Mouse (Mus musculus) lung, embryonic 16.5 days (tissue): ENCODE data around the gene Sapcd2. TPM values are rescaled to one million over a fixed set of nuclear protein-coding genes. Genes with fewer than 3 reads are reported as not detected.

ENCODE experiments used
- ATAC-seq: fragments of 200-750 bp; cut with Nextera tagmentation; 2 replicates; pipeline ENCODE4 v1.8.0; 2017; ENCODE audit warnings: low read depth, mild to moderate bottlenecking, moderate library complexity
- H3K27ac ChIP-seq: fragments of 300-500 bp; sonication (generic); 2 replicates; pipeline ENCODE4 v1.5.1; 2014; ENCODE audit warnings: mild to moderate bottlenecking, control low read depth, low read length
- H3K27me3 ChIP-seq: fragments of 300-500 bp; sonication (generic); 2 replicates; pipeline ENCODE4 v1.6.1; 2014; ENCODE audit warnings: low read depth, low read length, mixed read lengths; ENCODE audit not compliant: control insufficient read depth, insufficient read depth
- H3K36me3 ChIP-seq: fragments of 300-500 bp; sonication (generic); 2 replicates; pipeline ENCODE4 v1.6.1; 2014; ENCODE audit warnings: low read length; ENCODE audit not compliant: control insufficient read depth, insufficient read depth
- H3K4me1 ChIP-seq: fragments of 300-500 bp; sonication (generic); replicated peaks from 2 replicates; pipeline ENCODE4 v1.6.1; 2014; ENCODE audit warnings: low read length, mixed read lengths; ENCODE audit not compliant: control insufficient read depth, insufficient read depth
- H3K4me2 ChIP-seq: fragments of 300-500 bp; sonication (generic); 2 replicates; pipeline ENCODE4 v1.6.1; 2014; ENCODE audit warnings: low read depth, low read length, control low read depth
- H3K4me3 ChIP-seq: fragments of 300-500 bp; sonication (generic); 2 replicates; pipeline ENCODE4 v1.5.1; 2014; ENCODE audit warnings: mild to moderate bottlenecking, low read length, control low read depth
- H3K9ac ChIP-seq: fragments of 300-500 bp; sonication (generic); 2 replicates; pipeline ENCODE4 v1.6.1; 2014; ENCODE audit warnings: low read length, control low read depth
- H3K9me3 ChIP-seq: fragments of 300-500 bp; sonication (generic); 2 replicates; pipeline ENCODE4 v1.6.1; 2016; ENCODE audit warnings: low read length; ENCODE audit not compliant: control insufficient read depth
- WGBS: fragments of 180-500 bp; shearing (Covaris S2); extraction: QIAGEN DNeasy Blood & Tissue Kit; methylation state at CpG from one replicate; pipeline ENCODE4 v1.1.7; 2014; 5-methylcytosine and 5-hydroxymethylcytosine counted together
- polyA plus RNA-seq: library from polyadenylated mRNA; unstranded; fragments of >200 nt; fragmentation: Nextera tagmentation; extraction: Ambion mirVana; gene quantifications from 2 replicates; pipeline ENCODE4 v1.2.1, GENCODE M21; 2015

Sapcd2 gene
- polyA plus RNA-seq, 1 experiment from 2014 or later, result 39.0 TPM

DNA sequence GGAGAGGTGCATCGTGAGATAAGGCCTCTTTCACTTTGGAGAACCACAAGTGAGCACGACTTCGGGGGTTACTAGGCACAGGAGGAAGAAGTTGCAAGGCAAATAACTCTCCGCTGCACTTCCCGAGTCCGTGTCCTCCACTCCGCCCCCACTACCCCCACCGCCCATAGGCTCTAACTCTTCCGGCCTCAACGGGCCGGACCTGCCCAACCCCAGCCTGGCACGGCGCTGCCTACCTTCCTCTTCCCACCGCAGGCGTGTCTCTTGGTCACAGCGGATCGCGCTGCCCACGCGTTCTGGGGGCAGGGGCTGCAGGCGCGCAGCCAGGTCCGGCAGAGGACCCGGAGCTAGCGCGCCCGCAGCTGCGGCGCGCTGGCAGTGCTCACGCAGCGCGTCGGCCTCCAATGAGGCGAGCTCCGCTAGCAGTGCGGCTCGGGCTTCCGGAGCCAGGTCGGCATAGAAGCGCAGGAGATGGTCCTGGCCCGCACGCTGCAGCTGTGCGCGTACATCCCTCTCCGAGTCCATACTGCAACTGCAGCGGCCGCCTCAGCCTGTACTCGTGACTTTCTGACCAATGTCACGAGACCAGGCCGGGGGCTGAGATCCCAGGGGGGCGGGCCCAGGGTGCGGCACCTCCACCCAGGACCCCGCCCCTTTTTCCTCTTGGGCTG, 6.9 kb upstream of the Sapcd2 start, which contains the start of gene Uap1l1:
Gene Uap1l1, minus strand, starts transcription at position 592 of the 671 bp plus-strand sequence.
- peaks cover 11% of the 10 kb centered on the region for H3K4me1 ChIP-seq
- peak; percentile 91 for ATAC-seq
- H3K9me3 ChIP-seq, result no peaks in the 10 kb centered on the region
- peaks cover 9% of the 10 kb centered on the region for H3K27me3 ChIP-seq
- H3K4me2 ChIP-seq, result peak within 1 kb of the TSS; percentile 88
- peak within 1 kb of the TSS; percentile 71 for H3K9ac ChIP-seq
- peak within 1 kb of the TSS; percentile 18; the same call in 1 of the 2 replicates for H3K27ac ChIP-seq
- H3K4me3 ChIP-seq, result peak within 1 kb of the TSS; percentile 61
- H3K36me3 ChIP-seq, result peaks cover 2% of the 10 kb centered on the region; the same call in 1 of the 2 replicates
- WGBS, result under 1% methylated on average over 53 of the region's 54 CpGs

GRCm38 (mm10) chr2:25369996-25370395, 2.1 kb upstream of the Sapcd2 start:
- no peak overlapping the region for H3K27ac ChIP-seq
- no peaks in the 10 kb centered on the region; the same call in 1 of the 2 replicates for H3K36me3 ChIP-seq
- H3K4me3 ChIP-seq, result no peak overlapping the region
- H3K4me2 ChIP-seq, result no peak overlapping the region
- H3K4me1 ChIP-seq, result peaks cover 24% of the 10 kb centered on the region
- ATAC-seq, result no peak
- peaks cover 6% of the 10 kb centered on the region for H3K27me3 ChIP-seq
- no peaks in the 10 kb centered on the region for H3K9me3 ChIP-seq
- no peak overlapping the region for H3K9ac ChIP-seq
- 89% methylated on average over 3 of the region's 3 CpGs for WGBS

DNA sequence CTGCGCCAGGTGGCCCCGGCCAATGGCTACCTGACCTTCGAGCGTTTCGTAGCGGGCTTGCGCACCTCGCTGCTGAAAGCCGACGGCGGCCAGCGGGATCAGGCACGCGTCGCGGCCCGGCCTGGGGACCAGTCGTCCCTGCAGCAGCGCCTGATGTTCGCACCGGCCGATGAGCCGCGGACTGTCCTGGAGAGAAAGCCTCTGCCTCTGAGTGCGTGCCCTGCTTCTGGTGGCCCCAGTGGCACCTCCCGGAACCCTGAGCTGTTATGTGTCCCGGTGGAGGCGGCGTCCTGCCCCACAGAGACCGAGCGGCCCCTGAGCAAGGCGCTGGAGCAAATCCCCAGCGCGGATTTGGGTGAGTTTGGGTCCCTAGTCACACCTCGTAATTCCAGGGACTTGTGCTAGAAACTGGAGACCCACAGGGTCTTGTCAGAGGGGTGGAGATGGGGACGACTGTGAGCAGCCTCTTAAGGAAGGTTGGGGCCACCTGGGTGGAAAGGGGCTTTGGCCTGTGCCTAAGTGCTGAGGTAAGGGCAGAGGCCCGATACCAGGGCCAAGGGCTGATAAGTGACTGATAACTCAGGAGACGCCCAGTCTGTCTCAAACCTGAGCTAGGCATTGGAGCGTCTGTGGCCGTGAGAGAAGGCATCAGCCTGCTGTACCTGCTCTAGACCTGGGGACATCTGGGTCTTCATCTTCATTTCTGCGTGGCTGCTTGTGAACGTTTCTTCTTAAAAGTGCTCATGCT, 697 bp downstream of the Sapcd2 start:
- H3K4me3 ChIP-seq, result peak overlapping the region; percentile 82
- no peaks in the 10 kb centered on the region for H3K27me3 ChIP-seq
- H3K36me3 ChIP-seq, result peaks cover 13% of the 10 kb centered on the region
- peak overlapping the region; percentile 79 for H3K9ac ChIP-seq
- H3K4me1 ChIP-seq, result peaks cover 24% of the 10 kb centered on the region
- H3K9me3 ChIP-seq, result no peaks in the 10 kb centered on the region
- peak overlapping the region; percentile 44; the same call in 1 of the 2 replicates for H3K27ac ChIP-seq
- WGBS, result 1% methylated on average over 42 of the region's 42 CpGs
- peak overlapping the region; percentile 91 for H3K4me2 ChIP-seq
- ATAC-seq, result peak; percentile 15

DNA sequence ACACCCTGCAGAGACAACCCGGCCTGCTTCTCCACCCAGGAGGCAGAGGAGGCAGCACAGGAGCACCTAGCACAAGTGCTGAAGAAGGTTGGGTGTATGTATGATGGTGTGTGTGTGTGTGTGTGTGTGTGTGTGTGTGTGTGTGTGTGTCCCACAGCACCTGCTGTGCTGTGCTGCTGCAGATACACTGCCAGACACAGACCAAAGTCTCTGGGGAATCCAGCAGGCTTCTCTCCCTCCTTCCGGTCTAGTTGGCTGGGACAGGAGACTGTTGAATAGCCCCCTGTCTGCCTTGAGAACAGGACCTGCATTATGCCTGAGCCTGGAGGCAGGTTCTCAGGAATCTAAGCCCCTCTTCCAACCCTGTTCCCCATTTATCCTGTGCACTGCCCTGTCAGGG, 1.3 kb downstream of the Sapcd2 start:
- Histone ChIP-seq H3K4me1 (peaks cover 24% of the 10 kb centered on the region), H3K9ac (peak overlapping the region; percentile 79), H3K4me3 (peak overlapping the region; percentile 82), H3K9me3 (no peaks in the 10 kb centered on the region), H3K27ac (no peak overlapping the region), H3K4me2 (peak overlapping the region; percentile 91), H3K27me3 (no peaks in the 10 kb centered on the region), H3K36me3 (peaks cover 19% of the 10 kb centered on the region)
- WGBS, result 14% methylated on average over 2 of the region's 2 CpGs
- no peak for ATAC-seq

GRCm38 (mm10) chr2:25376589-25376988, 4.5 kb downstream of the Sapcd2 start:
- Histone ChIP-seq H3K9ac (0 out of 2 replicates have a peak overlapping the region, but pooled peaks have one; percentile 4), H3K4me3 (no peak overlapping the region)
- ATAC-seq, result no peak

GRCm38 (mm10) chr2:25384492-25384891, 12.4 kb downstream of the Sapcd2 start:
- no peak overlapping the region for H3K9ac ChIP-seq
- no peaks in the 10 kb centered on the region for H3K9me3 ChIP-seq
- H3K4me3 ChIP-seq, result no peak overlapping the region
- 44% methylated on average over 5 of the region's 5 CpGs for WGBS
- ATAC-seq, result no peak
- no peak overlapping the region for H3K4me2 ChIP-seq
- no peaks in the 10 kb centered on the region; the same call in 1 of the 2 replicates for H3K27me3 ChIP-seq
- no peaks in the 10 kb centered on the region for H3K4me1 ChIP-seq
- no peak overlapping the region for H3K27ac ChIP-seq
- no peaks in the 10 kb centered on the region for H3K36me3 ChIP-seq

More at GRCm38 (mm10) chr2:25376589-25376988, 4.5 kb downstream of the Sapcd2 start:
- Histone ChIP-seq H3K4me2 (no peak overlapping the region), H3K27ac (no peak overlapping the region), H3K36me3 (peaks cover 20% of the 10 kb centered on the region), H3K9me3 (no peaks in the 10 kb centered on the region), H3K4me1 (peaks cover 21% of the 10 kb centered on the region), H3K27me3 (no peaks in the 10 kb centered on the region)
- WGBS, result 66% methylated on average over 4 of the region's 4 CpGs

- Histone ChIP-seq H3K36me3 (no peaks in the 10 kb centered on the region), H3K27me3 (peaks cover 17% of the 10 kb centered on the region), H3K4me3 (no peak overlapping the region), H3K9me3 (no peaks in the 10 kb centered on the region), H3K4me2 (no peak overlapping the region), H3K9ac (no peak overlapping the region), H3K4me1 (peaks cover 11% of the 10 kb centered on the region), H3K27ac (no peak overlapping the region)
- WGBS, result 54% methylated on average over 5 of the region's 5 CpGs
- no peak for ATAC-seq
Measured at GRCm38 (mm10) chr2:25391266-25391665, 19.1 kb downstream of the Sapcd2 start.

DNA sequence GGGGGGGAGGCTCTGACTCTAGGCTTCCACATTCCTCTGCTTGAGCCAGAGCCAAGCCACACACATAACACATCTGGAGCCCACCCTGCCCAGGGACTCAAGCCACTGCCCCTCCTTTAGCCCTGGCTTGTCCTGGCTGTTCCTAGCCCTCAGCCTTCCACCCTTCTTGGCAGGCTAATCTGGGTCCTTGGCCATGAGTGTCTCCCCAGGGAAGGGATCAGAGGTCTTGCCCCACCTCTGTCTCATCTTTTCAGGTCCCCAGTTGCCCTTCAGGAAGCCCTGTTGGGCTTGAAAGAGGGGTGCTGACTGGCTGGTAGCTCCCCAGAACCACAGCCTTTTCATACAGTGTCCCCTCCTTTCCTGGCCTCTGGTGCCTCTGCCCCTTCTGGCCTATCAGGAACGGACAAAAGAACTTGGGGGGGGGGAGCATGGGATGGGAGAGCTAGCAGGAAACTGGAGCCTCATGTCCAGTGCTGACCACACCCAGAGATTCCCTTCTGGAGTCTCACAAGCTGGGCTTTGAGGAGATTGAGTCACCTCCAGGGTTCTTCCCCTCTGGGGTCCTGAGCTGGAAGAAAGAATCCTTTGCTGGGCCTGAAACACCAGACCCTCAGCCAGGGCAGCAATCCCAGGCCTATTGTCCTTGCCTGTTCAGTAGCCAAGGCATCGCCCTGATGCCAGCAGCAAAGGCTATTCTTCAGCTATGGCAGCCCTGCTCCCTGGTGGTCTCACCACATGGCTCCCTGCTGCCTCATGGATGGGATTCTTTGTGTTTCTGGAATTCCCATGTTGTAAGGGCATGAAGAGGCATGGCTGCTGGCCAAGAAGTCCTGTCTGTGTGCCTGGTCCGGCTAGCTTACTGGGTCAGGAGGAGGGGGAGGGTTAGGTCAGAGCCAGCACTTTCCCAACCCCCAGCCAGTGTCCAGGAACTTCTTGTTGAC, 22.4 kb downstream of the Sapcd2 start:
- no peaks in the 10 kb centered on the region for H3K9me3 ChIP-seq
- H3K27ac ChIP-seq, result no peak overlapping the region
- peaks cover 28% of the 10 kb centered on the region for H3K27me3 ChIP-seq
- WGBS, result 45% methylated on average over 3 of the region's 3 CpGs
- H3K4me2 ChIP-seq, result no peak overlapping the region
- no peak overlapping the region for H3K4me3 ChIP-seq
- H3K36me3 ChIP-seq, result no peaks in the 10 kb centered on the region
- H3K9ac ChIP-seq, result no peak overlapping the region
- H3K4me1 ChIP-seq, result peaks cover 13% of the 10 kb centered on the region
- ATAC-seq, result peak; percentile 44; the same call in 1 of the 2 replicates
